Mouse (Mus musculus): Measurements from ENCODE around the gene Plagl1.

The Plagl1 gene

DNA sequence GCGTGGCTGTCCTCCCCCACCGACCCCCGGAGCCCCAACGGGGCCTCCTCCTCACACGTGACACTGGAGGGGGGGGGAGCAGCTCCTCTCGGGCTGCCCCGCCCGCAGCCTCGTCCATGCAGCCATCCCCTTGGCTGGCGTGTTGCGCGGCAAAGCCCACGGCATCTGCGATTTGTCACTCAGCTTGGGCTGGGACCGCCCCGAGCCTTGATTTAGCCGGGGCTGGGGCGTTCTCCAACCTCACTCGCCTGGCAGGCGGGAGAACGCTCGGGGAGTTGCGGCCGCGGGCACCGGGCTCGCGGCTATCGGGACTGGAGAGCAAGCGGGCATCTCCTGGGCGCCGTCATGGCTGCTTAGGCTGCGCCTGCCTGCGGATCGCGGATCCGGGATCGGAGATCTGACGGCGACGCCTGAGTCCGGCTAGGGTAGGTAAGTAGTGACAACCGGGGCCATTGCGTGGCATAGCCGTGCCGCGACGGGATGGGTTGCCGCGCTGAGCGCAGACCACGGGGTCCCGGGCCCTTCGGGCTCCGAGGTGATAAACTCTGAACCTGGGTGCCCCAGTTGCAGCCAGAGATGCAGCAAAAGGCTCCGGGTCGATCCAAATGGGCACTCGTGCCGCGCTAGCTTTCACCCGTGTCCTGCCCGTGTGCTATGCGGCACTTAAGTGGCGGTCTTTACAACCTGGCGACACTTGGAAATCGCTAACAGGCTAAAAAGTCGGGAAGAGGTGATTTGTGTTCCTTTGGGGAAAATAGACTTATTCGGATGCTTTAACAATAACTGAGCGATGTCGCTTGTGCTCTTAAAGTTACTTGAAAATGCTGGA lies 30.5 kb downstream of the Plagl1 start:
- DNase-seq, result peak; percentile 84 to 93

DNA sequence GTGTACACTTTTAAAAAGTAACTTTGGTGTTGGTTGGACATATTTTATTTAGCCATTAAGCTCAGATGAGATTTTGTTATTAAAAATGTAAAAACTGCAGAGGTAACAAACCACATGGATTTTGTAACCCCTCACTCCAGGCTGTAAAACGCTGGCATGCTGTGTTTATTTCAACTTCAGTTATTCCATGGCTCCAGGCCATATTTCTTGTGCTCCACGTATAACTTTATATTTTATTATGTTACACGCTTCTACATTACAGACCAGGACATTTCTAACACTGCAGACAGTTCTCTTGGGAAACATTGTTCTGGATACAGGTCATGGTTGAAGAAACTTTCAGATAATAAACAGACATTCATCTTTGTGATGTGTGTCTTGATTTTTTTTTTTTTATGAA lies 32.7 kb downstream of the Plagl1 start:
- no peak for DNase-seq

DNA sequence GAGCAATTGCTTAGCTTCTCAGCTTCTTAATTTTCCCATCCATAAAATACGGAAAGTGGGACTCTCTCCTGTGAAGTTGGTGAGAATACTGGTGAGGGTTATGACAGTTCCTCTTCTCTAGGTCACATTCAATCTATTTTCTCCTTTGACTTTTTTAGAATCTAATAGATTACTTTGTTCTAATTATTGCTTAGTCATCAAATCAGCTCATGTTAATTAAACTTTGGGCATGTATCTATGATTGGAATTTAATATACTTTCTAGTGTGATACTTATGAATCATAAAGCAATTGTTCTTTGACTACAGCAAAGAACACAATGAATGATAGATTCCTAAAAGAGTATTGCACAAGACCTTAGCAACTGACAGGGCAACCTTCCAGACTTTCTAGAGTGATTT lies 38.6 kb downstream of the Plagl1 start:
- DNase-seq, result no peak

DNA sequence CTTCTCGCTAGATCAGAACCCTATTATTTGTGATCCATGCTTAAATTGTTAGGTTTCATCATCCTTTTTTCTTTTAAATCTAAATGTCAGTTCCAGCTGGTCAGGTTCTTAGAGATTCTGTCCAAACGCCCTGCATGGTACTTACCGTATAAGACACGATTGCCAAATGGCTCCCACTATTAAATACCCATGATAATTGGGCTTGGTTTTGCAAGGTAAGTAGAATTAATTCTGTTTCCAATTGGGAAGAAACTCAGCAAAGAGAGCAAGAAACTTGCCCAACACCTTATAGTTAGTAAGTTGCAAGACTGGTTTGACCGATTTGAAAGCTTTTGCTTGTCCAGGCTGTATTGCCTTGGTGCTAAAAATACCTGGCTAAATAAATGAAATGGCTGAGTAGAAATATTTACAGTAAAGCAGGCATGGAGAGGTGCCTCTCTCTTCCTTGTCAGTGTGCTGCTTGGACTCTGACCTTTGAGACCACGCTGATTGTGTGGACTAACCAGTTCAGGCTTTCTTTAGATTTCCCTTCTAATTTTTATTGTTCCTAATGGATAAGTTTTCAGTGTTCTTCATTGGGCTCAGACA lies 39.9 kb downstream of the Plagl1 start:
- DNase-seq, result no peak

- DNase-seq, result no peak
These were observed 42.1 kb downstream of the Plagl1 start for GRCm38 (mm10) chr10:13102360-13102759.

- DNase-seq, result no peak
These were observed 43.5 kb downstream of the Plagl1 start for GRCm38 (mm10) chr10:13103838-13104237.

DNA sequence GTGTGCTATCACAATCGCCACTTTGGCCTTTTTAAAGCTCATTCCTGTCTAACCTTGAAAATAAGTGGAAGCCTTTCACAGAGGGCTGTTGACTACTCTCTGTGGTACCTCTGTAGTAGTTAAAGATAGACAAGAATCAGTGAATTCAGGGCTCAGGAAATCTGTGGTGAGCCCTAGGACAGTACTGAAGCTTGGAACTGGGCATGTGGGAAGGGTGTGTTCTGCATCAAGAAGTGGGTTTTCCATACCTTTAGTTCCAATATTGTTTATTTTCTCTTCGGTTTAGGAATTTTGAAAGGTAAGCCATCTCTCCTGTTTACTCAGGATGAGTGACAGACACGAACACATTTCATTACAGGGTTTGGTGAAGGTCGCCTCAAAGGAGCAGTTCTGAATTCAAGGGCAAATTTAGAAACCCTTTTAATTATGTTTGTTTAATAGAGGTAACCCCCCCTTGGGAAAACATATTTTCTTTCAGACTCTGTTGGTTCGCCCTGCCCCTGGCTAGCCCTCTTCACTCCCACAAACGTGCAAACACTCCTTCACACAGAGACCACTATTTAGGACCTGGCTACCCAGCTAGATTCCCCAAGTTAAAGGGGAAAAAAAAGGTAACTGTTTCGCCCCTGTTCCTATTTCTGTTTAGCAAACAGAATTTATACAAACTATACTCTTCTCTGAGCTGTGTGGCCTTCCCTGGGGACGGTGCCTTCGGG lies 46.8 kb downstream of the Plagl1 start:
- no peak for DNase-seq

- DNase-seq, result no peak
These were observed 47.8 kb downstream of the Plagl1 start for GRCm38 (mm10) chr10:13108021-13108548.

- DNase-seq, result no peak
These were observed 48.5 kb downstream of the Plagl1 start for GRCm38 (mm10) chr10:13108847-13109246.

DNA sequence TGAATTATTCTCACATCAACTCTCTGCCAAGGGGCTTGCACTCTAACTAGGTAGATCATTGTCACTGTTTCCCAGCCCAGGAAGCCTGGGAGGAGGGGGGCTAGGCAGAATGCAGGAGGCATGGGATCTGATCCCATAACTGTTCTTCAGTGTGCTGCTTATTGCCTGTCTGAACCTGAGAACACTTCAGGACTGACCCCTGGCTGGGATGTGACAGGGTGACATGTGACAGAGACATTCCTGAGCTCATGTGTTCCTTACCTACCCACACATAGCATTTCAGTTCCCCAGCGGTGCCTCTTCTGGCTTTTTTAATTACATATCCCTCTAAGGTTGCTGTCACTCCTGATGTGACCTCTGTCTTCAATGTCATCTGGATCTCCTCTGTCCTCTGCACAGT lies 49.5 kb downstream of the Plagl1 start:
- no peak for DNase-seq

DNA sequence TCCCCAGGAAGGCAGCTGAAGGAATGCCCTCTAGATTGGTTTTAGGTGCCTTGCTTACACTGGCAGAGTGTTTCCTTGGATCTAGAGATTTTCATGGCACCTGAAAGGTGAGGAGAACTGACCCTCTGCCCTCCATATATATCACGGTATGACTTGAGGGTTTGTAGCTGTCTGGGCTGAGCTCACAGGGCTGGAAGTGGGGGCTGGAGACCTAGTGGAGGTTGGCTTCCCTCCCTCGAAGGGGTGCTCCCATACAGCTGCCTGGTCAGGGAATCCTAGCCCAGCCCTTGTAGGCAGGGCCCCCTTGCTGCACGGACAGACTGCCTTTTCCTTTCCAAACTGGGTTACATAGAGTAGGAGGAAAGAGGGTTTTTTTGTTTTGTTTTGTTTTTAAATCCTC lies 52.5 kb downstream of the Plagl1 start:
- no peak for DNase-seq

DNA sequence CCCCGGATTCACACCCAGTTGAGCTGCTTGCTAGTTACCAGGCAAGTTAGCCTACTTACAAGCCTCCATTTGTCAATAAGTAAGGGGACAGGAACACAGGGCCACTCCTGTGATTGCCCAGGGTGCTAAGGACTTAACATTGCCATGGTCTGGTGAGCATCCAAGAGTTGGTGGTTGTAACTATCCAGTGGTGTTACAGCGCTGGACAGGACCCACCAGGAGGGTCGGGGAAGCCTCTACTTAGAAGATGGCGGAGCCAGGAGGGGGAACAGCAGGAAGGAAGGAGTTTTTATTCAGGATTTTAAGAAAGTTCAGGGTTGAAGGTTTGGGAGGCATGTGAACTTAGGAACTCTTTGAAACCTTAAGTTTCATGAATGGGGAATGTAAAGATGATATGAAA lies 53.3 kb downstream of the Plagl1 start:
- DNase-seq, result no peak

- no peak for DNase-seq
These were observed 54.7 kb downstream of the Plagl1 start for GRCm38 (mm10) chr10:13115030-13115429.

DNA sequence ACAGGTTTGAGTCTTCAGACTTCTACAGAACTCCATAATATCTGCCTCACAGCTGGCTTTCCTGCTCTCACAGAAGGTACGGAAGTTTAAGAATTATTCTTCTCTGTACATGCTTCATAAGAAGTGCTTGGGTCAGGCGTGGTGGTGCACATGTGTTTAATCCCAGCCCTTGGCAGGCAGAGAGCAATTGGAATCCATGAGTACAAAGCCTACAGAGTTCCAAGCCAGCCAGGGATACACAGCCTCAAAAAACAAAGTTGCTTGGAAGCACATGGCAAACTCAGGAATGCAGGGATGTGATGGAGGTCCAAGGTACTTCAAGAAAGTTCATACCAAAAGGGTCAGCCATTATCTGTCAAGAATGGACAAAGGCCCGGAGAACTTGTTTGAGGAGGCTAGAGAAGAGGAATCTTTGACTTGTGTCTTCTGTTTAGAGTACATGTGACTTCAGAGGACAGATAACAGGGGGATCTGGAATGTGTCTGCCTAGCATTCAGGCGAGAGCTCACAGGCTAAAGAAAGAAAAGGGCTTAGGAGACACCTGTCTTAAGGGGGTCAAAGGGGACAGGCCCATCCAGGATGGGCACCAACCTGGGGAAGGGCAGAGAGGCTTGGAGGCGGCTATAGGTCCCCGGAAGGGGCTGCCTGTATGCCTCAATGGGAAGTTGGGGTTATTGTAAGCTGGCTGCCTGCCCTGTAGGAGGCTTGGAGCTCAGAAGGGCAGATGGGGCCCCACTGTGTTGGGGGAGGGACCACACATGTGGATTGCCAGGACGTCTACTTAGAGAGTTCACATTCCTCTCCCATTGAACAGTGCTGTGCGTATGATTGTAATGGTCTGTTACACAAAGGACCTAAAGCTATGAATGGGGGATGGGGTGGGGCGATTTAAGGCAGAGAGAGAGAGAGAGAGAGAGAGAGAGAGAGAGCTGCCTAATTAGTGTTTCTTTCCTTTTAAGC lies 56.7 kb downstream of the Plagl1 start:
- no peak for DNase-seq

GRCm38 (mm10) chr10:13118024-13118769 lies 57.9 kb downstream of the Plagl1 start:
- DNase-seq, result no peak

DNA sequence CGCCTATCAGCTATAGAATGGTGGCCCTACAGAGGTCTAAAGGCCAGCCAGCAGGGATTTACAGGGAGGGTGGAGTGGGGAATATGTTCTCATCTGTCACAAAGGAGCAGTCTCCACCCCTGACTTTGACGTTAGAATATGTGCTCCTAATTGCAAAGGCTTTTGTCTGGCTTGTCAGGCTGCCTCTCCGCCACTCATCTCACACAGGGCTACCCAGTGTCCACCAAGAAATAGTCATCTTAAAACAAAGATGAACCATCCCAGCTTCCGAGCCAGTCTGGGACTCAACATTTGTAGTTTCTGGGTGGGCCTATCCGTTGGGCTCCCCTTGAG lies 58.4 kb downstream of the Plagl1 start:
- DNase-seq, result no peak

DNA sequence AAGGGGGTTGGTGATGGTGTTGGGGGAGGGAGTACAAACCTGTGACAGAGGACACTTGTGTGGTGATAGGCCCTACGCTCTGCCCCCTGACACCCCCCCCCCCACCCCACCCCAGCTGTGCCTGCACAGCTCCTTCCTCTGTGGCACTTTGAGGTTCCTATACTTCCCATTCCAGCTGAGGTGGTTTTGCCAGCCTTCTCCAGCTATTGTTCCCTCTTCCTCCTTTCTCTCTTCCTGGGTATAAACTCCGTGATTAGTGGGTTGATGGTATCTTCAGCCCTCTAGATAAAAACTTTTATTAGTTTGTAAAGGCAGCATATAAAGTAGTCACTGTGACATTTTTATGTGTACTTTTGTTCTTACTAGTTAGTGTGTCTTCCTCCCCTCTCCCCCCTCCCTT lies 59.0 kb downstream of the Plagl1 start:
- no peak for DNase-seq

DNA sequence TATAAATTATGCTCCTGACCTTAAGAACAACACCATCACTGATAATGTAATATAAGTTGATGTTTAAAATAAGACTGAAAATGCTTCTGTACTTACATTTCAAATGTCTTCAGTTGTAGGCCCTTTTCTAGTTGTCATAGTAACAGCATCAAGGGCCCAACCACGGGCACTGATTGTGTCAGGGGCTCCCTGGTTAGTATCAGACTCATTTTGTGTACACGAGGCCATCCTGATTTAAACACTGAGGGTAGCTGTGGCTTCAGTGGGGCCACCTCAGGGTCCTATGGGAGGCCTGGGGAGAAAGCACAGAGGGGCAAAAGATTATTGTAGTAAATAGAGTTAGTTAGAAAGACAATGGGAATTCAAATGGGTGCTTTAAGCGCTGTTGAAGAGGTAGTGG lies 65.5 kb downstream of the Plagl1 start:
- DNase-seq, result no peak

DNA sequence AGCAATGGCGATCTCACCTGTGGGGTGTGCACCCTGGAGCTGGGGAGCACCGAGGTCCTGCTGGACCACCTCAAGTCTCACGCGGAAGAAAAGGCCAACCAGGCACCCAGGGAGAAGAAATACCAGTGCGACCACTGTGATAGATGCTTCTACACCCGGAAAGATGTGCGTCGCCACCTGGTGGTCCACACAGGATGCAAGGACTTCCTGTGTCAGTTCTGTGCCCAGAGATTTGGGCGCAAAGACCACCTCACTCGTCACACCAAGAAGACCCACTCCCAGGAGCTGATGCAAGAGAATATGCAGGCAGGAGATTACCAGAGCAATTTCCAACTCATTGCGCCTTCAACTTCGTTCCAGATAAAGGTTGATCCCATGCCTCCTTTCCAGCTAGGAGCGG lies 67.0 kb downstream of the Plagl1 start:
- DNase-seq, result no peak

GRCm38 (mm10) chr10:13127946-13128345 lies 67.6 kb downstream of the Plagl1 start:
- no peak for DNase-seq

DNA sequence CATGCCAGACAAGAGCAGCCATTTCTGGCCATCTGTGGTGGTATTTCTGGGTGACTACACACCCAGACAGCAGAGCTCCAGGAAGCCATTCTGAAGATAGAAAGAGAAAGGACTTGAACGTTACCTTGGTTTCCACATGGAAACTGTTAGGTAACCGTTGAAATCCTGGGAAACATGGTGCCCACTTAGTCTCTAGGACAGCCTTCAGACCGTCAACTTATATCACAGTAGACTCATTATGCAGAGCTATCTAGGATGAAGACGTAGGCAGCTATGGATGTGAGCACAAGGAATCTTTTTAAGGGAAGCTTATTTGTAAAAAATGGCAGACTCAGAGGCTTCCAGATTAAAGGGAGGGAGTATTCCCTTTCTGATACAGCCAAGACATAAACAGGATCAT lies 73.5 kb downstream of the Plagl1 start:
- no peak for DNase-seq

- DNase-seq, result no peak
These were observed 75.0 kb downstream of the Plagl1 start for GRCm38 (mm10) chr10:13135276-13135675.

All from lung, postnatal 4 days (tissue).